Mouse (Mus musculus): Measurements from ENCODE around the gene Slc6a9. TPM values are rescaled to one million over a fixed set of nuclear protein-coding genes. Genes with fewer than 3 reads are reported as not detected.

Slc6a9 gene
- polyA plus RNA-seq, 1 experiment: 129 TPM

GRCm38 (mm10) chr4:117810933-117811332, 23.4 kb upstream of the Slc6a9 start:
- H3ac ChIP-seq (ENCODE audit: control insufficient read depth, insufficient read length): no peak overlapping the region
- no peaks in the 10 kb centered on the region for H3K27me3 ChIP-seq (ENCODE audit: control insufficient read depth, insufficient read depth, insufficient read length)
- no peaks in the 10 kb centered on the region for H3K79me2 ChIP-seq (ENCODE audit: control insufficient read depth, insufficient read depth)
- no peaks in the 10 kb centered on the region for H3K36me3 ChIP-seq (ENCODE audit: control insufficient read depth, insufficient read depth)
- no peak overlapping the region for H3K4me2 ChIP-seq (ENCODE audit: low read depth)
- no peak for TF ChIP-seq MAX (IDR thresholded peaks at IDR 0.05; ENCODE audit: low read depth)
- TF ChIP-seq MYOD1 (IDR thresholded peaks at IDR 0.05; ENCODE audit: control insufficient read depth in 1 of 3, insufficient read length in 2 of 3, low read depth in 2 of 3): no peak
- no peak for TF ChIP-seq MYOG (IDR thresholded peaks at IDR 0.05; ENCODE audit: control insufficient read depth in 1 of 3, insufficient read depth in 1 of 3, insufficient read length in 2 of 3, low read depth in 2 of 3)
- no peak for TF ChIP-seq CEBPB (IDR thresholded peaks at IDR 0.05; ENCODE audit: insufficient read depth, poor library complexity, severe bottlenecking)
- no peak for TF ChIP-seq POLR2AphosphoS2 (IDR thresholded peaks at IDR 0.05; ENCODE audit: insufficient read length, low read depth)
- TF ChIP-seq SRF (IDR thresholded peaks at IDR 0.05; ENCODE audit: control insufficient read depth, insufficient read length, low read depth): no peak
- TF ChIP-seq TCF3 (IDR thresholded peaks at IDR 0.05; ENCODE audit: insufficient read length, low read depth): no peak
- TF ChIP-seq E2F4 (IDR thresholded peaks at IDR 0.05; ENCODE audit: insufficient read depth): no peak
- no peak for TF ChIP-seq TCF12 (IDR thresholded peaks at IDR 0.05; ENCODE audit: insufficient read depth, poor library complexity, severe bottlenecking)
- TF ChIP-seq REST (IDR thresholded peaks at IDR 0.05; ENCODE audit: insufficient read depth, insufficient read length): no peak
- no peak overlapping the region for H3K4me3 ChIP-seq

GRCm38 (mm10) chr4:117813591-117814192, 20.6 kb upstream of the Slc6a9 start:
- Histone ChIP-seq H3K4me2 (ENCODE audit: low read depth) (no peak overlapping the region), H3ac (ENCODE audit: control insufficient read depth, insufficient read length) (no peak overlapping the region), H3K4me3 (no peak overlapping the region), H3K79me2 (ENCODE audit: control insufficient read depth, insufficient read depth) (no peaks in the 10 kb centered on the region), H3K36me3 (ENCODE audit: control insufficient read depth, insufficient read depth) (no peaks in the 10 kb centered on the region), H3K27me3 (ENCODE audit: control insufficient read depth, insufficient read depth, insufficient read length) (no peaks in the 10 kb centered on the region)
- TF ChIP-seq MAX (IDR thresholded peaks at IDR 0.05; ENCODE audit: low read depth) (no peak), POLR2A (IDR thresholded peaks at IDR 0.05; ENCODE audit: insufficient read length, low read depth) (no peak), TCF3 (IDR thresholded peaks at IDR 0.05; ENCODE audit: insufficient read length, low read depth) (no peak), REST (IDR thresholded peaks at IDR 0.05; ENCODE audit: insufficient read depth, insufficient read length) (no peak), POLR2AphosphoS2 (IDR thresholded peaks at IDR 0.05; ENCODE audit: insufficient read length, low read depth) (no peak), CEBPB (IDR thresholded peaks at IDR 0.05; ENCODE audit: insufficient read depth, poor library complexity, severe bottlenecking) (no peak), SRF (IDR thresholded peaks at IDR 0.05; ENCODE audit: control insufficient read depth, insufficient read length, low read depth) (no peak), USF1 (IDR thresholded peaks at IDR 0.05; ENCODE audit: low read depth) (no peak), E2F4 (IDR thresholded peaks at IDR 0.05; ENCODE audit: insufficient read depth) (no peak), MYOG (IDR thresholded peaks at IDR 0.05; ENCODE audit: control insufficient read depth in 1 of 3, insufficient read depth in 1 of 3, insufficient read length in 2 of 3, low read depth in 2 of 3) (no peak), TCF12 (IDR thresholded peaks at IDR 0.05; ENCODE audit: insufficient read depth, poor library complexity, severe bottlenecking) (no peak), MYOD1 (IDR thresholded peaks at IDR 0.05; ENCODE audit: control insufficient read depth in 1 of 3, insufficient read length in 2 of 3, low read depth in 2 of 3) (no peak)

GRCm38 (mm10) chr4:117814333-117814732, 20.0 kb upstream of the Slc6a9 start:
- TF ChIP-seq E2F4 (IDR thresholded peaks at IDR 0.05; ENCODE audit: insufficient read depth): no peak
- TF ChIP-seq MYOG (IDR thresholded peaks at IDR 0.05; ENCODE audit: control insufficient read depth in 1 of 3, insufficient read depth in 1 of 3, insufficient read length in 2 of 3, low read depth in 2 of 3): no peak
- TF ChIP-seq POLR2AphosphoS2 (IDR thresholded peaks at IDR 0.05; ENCODE audit: insufficient read length, low read depth): no peak
- no peak for TF ChIP-seq POLR2A (IDR thresholded peaks at IDR 0.05; ENCODE audit: insufficient read length, low read depth)
- no peak for TF ChIP-seq MAX (IDR thresholded peaks at IDR 0.05; ENCODE audit: low read depth)
- TF ChIP-seq TCF12 (IDR thresholded peaks at IDR 0.05; ENCODE audit: insufficient read depth, poor library complexity, severe bottlenecking): no peak
- no peak for TF ChIP-seq REST (IDR thresholded peaks at IDR 0.05; ENCODE audit: insufficient read depth, insufficient read length)
- no peak for TF ChIP-seq CEBPB (IDR thresholded peaks at IDR 0.05; ENCODE audit: insufficient read depth, poor library complexity, severe bottlenecking)
- no peaks in the 10 kb centered on the region for H3K36me3 ChIP-seq (ENCODE audit: control insufficient read depth, insufficient read depth)
- no peak overlapping the region for H3K4me2 ChIP-seq (ENCODE audit: low read depth)
- H3K27me3 ChIP-seq (ENCODE audit: control insufficient read depth, insufficient read depth, insufficient read length): no peaks in the 10 kb centered on the region
- no peak overlapping the region for H3K4me3 ChIP-seq
- no peaks in the 10 kb centered on the region for H3K79me2 ChIP-seq (ENCODE audit: control insufficient read depth, insufficient read depth)
- no peak overlapping the region for H3ac ChIP-seq (ENCODE audit: control insufficient read depth, insufficient read length)

GRCm38 (mm10) chr4:117816776-117817175, 17.5 kb upstream of the Slc6a9 start:
- Histone ChIP-seq H3K27me3 (ENCODE audit: control insufficient read depth, insufficient read depth, insufficient read length) (no peaks in the 10 kb centered on the region), H3K4me3 (no peak overlapping the region), H3ac (ENCODE audit: control insufficient read depth, insufficient read length) (no peak overlapping the region), H3K36me3 (ENCODE audit: control insufficient read depth, insufficient read depth) (no peaks in the 10 kb centered on the region), H3K79me2 (ENCODE audit: control insufficient read depth, insufficient read depth) (no peaks in the 10 kb centered on the region), H3K4me2 (ENCODE audit: low read depth) (no peak overlapping the region)
- TF ChIP-seq MYOG (IDR thresholded peaks at IDR 0.05; ENCODE audit: control insufficient read depth in 1 of 3, insufficient read depth in 1 of 3, insufficient read length in 2 of 3, low read depth in 2 of 3): no peak
- no peak for TF ChIP-seq SRF (IDR thresholded peaks at IDR 0.05; ENCODE audit: control insufficient read depth, insufficient read length, low read depth)
- no peak for TF ChIP-seq TCF3 (IDR thresholded peaks at IDR 0.05; ENCODE audit: insufficient read length, low read depth)
- no peak for TF ChIP-seq TCF12 (IDR thresholded peaks at IDR 0.05; ENCODE audit: insufficient read depth, poor library complexity, severe bottlenecking)
- no peak for TF ChIP-seq MAX (IDR thresholded peaks at IDR 0.05; ENCODE audit: low read depth)
- no peak for TF ChIP-seq MYOD1 (IDR thresholded peaks at IDR 0.05; ENCODE audit: control insufficient read depth in 1 of 3, insufficient read length in 2 of 3, low read depth in 2 of 3)
- no peak for TF ChIP-seq USF1 (IDR thresholded peaks at IDR 0.05; ENCODE audit: low read depth)
- TF ChIP-seq E2F4 (IDR thresholded peaks at IDR 0.05; ENCODE audit: insufficient read depth): no peak
- no peak for TF ChIP-seq POLR2AphosphoS2 (IDR thresholded peaks at IDR 0.05; ENCODE audit: insufficient read length, low read depth)
- TF ChIP-seq CEBPB (IDR thresholded peaks at IDR 0.05; ENCODE audit: insufficient read depth, poor library complexity, severe bottlenecking): no peak
- TF ChIP-seq REST (IDR thresholded peaks at IDR 0.05; ENCODE audit: insufficient read depth, insufficient read length): no peak
- TF ChIP-seq POLR2A (IDR thresholded peaks at IDR 0.05; ENCODE audit: insufficient read length, low read depth): no peak

Data from myocyte (in vitro differentiated cells).